Mouse (Mus musculus) left cerebral cortex, adult 8-10 months (tissue): ENCODE measurements around the gene Csnk1g1. TPM values are rescaled to one million over a fixed set of nuclear protein-coding genes. Genes with fewer than 3 reads are reported as not detected.

Experiments
- DNase-seq, 2 experiments: peaks; one replicate each; pipeline ENCODE4 v3.0.0; 2022; ENCODE audit warnings: low spot score in 2 of 2
- total RNA-seq, 4 experiments: library from RNA; stranded (reverse); gene quantifications; 2 replicates each; pipeline ENCODE4 v1.2.4; 2022

Gene Csnk1g1
- total RNA-seq, result 10 to 100 TPM; 33.0 to 48.1 (median 44.8) TPM

- DNase-seq, result peak; percentile 84 to 98
Measured at GRCm38 (mm10) chr9:65908394-65909300, at the start of gene Csnk1g1, which contains the start of gene Trip4. Csnk1g1 (plus strand) TSS chr9:65908924. Trip4 (minus strand) TSS chr9:65908794.

GRCm38 (mm10) chr9:65859656-65860055 lies 49.1 kb upstream of the Csnk1g1 start:
- no peak for DNase-seq

- peak; percentile 71 to 81 for DNase-seq
Measured at GRCm38 (mm10) chr9:65884564-65885315, 24.0 kb upstream of the Csnk1g1 start.

GRCm38 (mm10) chr9:65890143-65890628 lies 18.5 kb upstream of the Csnk1g1 start, which contains the start of gene Pclaf:
Pclaf (plus strand) TSS chr9:65890237.
- peak in 1 of 2 experiments; percentile 31 for DNase-seq

- DNase-seq, result no peak
Measured at GRCm38 (mm10) chr9:65891126-65891525, 17.6 kb upstream of the Csnk1g1 start.

GRCm38 (mm10) chr9:65896977-65897376 lies 11.7 kb upstream of the Csnk1g1 start:
- DNase-seq, result no peak

- DNase-seq, result no peak
Measured at GRCm38 (mm10) chr9:65902879-65903278, 5.8 kb upstream of the Csnk1g1 start.

- DNase-seq, result no peak
Measured at GRCm38 (mm10) chr9:65903419-65903818, 5.3 kb upstream of the Csnk1g1 start.

GRCm38 (mm10) chr9:65909301-65909801 lies 627 bp downstream of the Csnk1g1 start:
- DNase-seq, result peak; percentile 27 to 38

GRCm38 (mm10) chr9:65909837-65910236 lies 1.1 kb downstream of the Csnk1g1 start:
- DNase-seq, result no peak

- peak in 1 of 2 experiments; percentile 33 for DNase-seq
Measured at GRCm38 (mm10) chr9:65913976-65914375, 5.3 kb downstream of the Csnk1g1 start.

GRCm38 (mm10) chr9:65917015-65917414 lies 8.3 kb downstream of the Csnk1g1 start:
- no peak for DNase-seq

GRCm38 (mm10) chr9:65928456-65928855 lies 19.7 kb downstream of the Csnk1g1 start:
- DNase-seq, result no peak

- DNase-seq, result no peak
Measured at GRCm38 (mm10) chr9:65929826-65930225, 21.1 kb downstream of the Csnk1g1 start.

GRCm38 (mm10) chr9:65937566-65937965 lies 28.8 kb downstream of the Csnk1g1 start:
- DNase-seq, result no peak

GRCm38 (mm10) chr9:65951082-65951587 lies 42.4 kb downstream of the Csnk1g1 start:
- DNase-seq, result no peak

GRCm38 (mm10) chr9:65970009-65970408 lies 61.3 kb downstream of the Csnk1g1 start:
- no peak for DNase-seq

- DNase-seq, result no peak
Measured at GRCm38 (mm10) chr9:65973206-65973605, 64.5 kb downstream of the Csnk1g1 start.

- no peak for DNase-seq
Measured at GRCm38 (mm10) chr9:65975886-65976285, 67.2 kb downstream of the Csnk1g1 start.

GRCm38 (mm10) chr9:65982841-65983240 lies 74.1 kb downstream of the Csnk1g1 start:
- no peak for DNase-seq

- no peak for DNase-seq
Measured at GRCm38 (mm10) chr9:65987021-65987420, 78.3 kb downstream of the Csnk1g1 start.
